Mouse (Mus musculus) CD4-positive, CD25-positive, alpha-beta regulatory T cell (primary cell): Measurements from ENCODE around the gene Tpcn1. TPM values are rescaled to one million over a fixed set of nuclear protein-coding genes. Genes with fewer than 3 reads are reported as not detected.

Source experiments
- polyA plus RNA-seq: library from polyadenylated mRNA; unstranded; fragments of 100-300 nt; shearing (Covaris generic); gene quantifications from one replicate; pipeline ENCODE4 v1.2.1, GENCODE M21; 2017

Gene Tpcn1
- polyA plus RNA-seq = 25.3 TPM

DNA sequence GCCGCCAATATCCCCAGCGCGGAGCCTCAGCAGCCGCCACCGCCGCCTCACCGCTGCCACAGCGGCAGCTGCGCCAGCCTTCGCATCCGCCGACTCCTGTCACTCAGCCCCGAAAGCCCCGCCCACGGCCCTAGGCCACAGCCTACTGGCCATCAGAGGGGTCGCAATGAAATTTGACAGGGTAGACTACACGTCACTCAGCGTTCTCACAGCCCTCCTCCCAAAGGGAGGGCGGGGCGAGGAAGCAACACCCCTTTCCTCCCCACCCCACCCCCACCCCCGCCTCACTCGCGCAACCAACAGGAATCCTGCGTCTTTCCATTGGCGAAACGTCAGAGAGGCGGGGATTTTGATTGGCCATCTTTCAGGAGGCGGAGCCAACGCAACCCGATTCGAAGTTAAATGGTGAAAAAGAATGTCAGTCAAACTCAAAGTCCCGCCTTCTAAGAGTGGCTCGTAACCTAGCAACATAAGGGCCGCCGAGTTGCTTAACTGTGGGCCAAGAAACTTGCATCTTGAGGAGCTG lies at the start of gene Tpcn1, which contains the start of gene Iqcd:
TSS of gene Tpcn1 (minus strand) at position 105 of the 526 bp plus-strand sequence.
TSS of gene Iqcd (plus strand) at position 448 of the 526 bp plus-strand sequence.

DNA sequence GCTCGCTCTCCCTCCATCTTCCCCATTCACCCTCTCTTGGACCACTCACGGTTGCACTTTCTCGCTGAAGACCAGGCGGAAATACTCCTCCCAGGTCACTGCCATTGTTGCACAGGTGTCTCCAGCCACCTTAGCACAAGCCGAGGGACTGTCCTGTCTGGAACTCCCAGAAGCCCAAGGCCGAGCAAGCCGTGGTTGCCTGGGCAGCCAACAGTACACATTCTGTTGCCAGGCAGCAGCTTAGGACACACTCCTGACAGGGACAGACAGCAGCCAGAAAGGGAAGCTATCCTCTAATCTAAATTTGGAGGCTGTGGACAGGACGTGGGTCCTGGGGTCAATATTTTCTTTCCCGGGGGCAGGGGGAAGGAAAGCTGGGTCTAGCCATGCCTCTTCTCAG lies 45.7 kb upstream of the Tpcn1 start, which contains the start of gene Cfap73:
TSS of gene Cfap73 (minus strand) at position 105 of the 400 bp plus-strand sequence.

GRCm38 (mm10) chr5:120612442-120612821 lies 24.0 kb upstream of the Tpcn1 start, which contains the start of the genes Rita1 and Ddx54:
Rita1 (minus strand) TSS chr5:120612589.
Ddx54 (plus strand) TSS chr5:120612739.

DNA sequence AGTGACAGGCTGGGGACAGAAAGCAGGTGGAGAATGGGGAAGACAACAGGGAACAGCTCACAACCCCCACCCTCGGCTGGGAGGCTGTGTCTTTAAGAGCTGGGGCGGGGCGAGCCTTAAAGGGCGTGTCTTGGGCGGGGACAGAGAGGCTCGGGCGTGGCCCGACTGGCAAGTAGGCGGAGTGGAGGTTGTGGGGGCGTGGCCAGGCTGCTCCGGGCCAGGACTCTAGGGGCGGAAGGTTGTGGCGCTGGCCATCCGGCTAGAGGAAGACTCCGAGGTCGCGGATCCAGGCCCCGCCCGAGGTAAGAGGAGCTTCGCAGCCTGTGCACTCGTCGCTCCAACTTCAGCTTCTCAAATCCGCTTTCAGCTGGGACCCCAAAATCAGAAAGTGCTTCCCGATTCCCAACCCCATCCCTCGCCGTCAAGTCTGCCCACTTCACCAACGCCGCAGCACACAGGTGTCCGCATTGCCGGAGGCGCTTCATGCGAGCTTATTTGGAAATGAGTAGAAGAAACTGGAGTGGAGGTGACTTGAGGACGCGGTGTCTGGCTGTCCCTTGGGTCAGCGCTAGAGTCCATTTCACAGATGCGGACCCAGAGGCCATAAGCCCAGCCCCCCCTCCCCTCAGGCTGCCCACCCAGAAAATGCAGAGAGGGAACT lies 77.4 kb downstream of the Tpcn1 start, which contains the start of gene Slc8b1:
TSS of gene Slc8b1 (plus strand) at position 187 of the 661 bp plus-strand sequence.

DNA sequence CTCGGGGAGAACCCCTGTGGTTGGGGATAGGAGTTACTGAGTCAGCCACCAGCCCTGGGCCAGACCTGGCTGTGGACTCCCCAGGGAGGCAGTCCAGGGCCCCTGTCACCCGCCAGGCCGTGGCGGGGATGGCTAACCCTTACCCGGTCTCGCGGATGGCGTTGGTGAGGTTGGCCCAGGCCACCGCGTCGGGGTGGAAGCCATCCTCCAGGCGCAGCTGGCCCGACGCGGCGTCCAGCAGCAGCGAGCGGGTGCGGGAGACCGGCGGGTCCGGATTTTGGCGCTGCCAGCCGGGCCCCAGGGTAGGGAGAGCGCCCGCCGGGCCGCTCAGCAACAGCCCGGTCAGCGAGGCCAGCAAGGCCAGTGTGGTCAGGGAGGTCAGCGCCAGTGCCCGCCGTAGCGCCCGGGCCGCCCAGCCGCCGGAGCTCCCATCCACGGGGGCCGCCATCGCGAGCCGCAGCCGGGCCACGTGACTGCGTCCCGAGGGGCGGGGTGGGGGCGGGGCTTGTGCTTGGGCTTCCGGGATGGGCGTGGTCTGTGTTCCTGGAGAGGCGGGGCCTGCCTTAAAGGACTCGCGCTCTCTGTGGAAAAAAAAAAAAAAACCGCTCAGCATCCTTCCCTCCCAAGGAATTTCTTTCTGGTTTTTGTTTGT lies 85.2 kb downstream of the Tpcn1 start, which contains the start of gene Plbd2:
TSS of gene Plbd2 (minus strand) at position 482 of the 652 bp plus-strand sequence.

Other genes with a start within 250 kb of the Tpcn1 start
- not detected for gene Lhx5, start 157.0 kb downstream of the Tpcn1 start, polyA plus RNA-seq
- gene Sdsl, start 115.9 kb downstream of the Tpcn1 start, polyA plus RNA-seq = not detected
- 0.24 TPM for gene Sds, start 112.1 kb downstream of the Tpcn1 start, polyA plus RNA-seq
- gene Plbd2, start 85.0 kb downstream of the Tpcn1 start, polyA plus RNA-seq = 29.4 TPM
- 10.3 TPM for gene Slc8b1, start 77.5 kb downstream of the Tpcn1 start, polyA plus RNA-seq
- 1.6 TPM for gene Iqcd, start 343 bp upstream of the Tpcn1 start, polyA plus RNA-seq
- 5.1 TPM for gene Rita1, start 23.9 kb upstream of the Tpcn1 start, polyA plus RNA-seq
- 76.0 TPM for gene Ddx54, start 24.1 kb upstream of the Tpcn1 start, polyA plus RNA-seq
- gene Cfap73, start 45.6 kb upstream of the Tpcn1 start, polyA plus RNA-seq = not detected
- 19.2 TPM for gene Rasal1, start 60.1 kb upstream of the Tpcn1 start, polyA plus RNA-seq
- 240 TPM for gene Dtx1, start 123.3 kb upstream of the Tpcn1 start, polyA plus RNA-seq
- gene Oas2, start 161.2 kb upstream of the Tpcn1 start, polyA plus RNA-seq = 3.6 TPM
- gene Oas3, start 189.0 kb upstream of the Tpcn1 start, polyA plus RNA-seq = 12.6 TPM
- gene Oas1e, start 206.9 kb upstream of the Tpcn1 start, polyA plus RNA-seq = not detected
- 16.6 TPM for gene Oas1c, start 223.8 kb upstream of the Tpcn1 start, polyA plus RNA-seq